Mouse (Mus musculus) hindbrain, embryonic 13.5 days (tissue): ENCODE data around the gene Tmem136. TPM values are rescaled to one million over a fixed set of nuclear protein-coding genes. Genes with fewer than 3 reads are reported as not detected.
A peak's percentile ranks its signal among the peaks of the same experiment; 100 is the strongest.

Experiments used
- ATAC-seq: fragments of 200-750 bp; cut with Nextera tagmentation; 2 replicates; pipeline ENCODE4 v1.8.0; 2017; ENCODE audit warnings: moderate TSS enrichment; ENCODE audit not compliant: low FRiP score
- H3K27ac ChIP-seq: fragments of 300-500 bp; sonication (generic); 2 replicates; pipeline ENCODE4 v1.5.1; 2015; ENCODE audit warnings: inconsistent platforms, mild to moderate bottlenecking, moderate library complexity
- H3K27me3 ChIP-seq: fragments of 300-500 bp; sonication (generic); 2 replicates; pipeline ENCODE4 v1.6.1; 2015; ENCODE audit warnings: mild to moderate bottlenecking, inconsistent platforms
- H3K36me3 ChIP-seq: fragments of 300-500 bp; sonication (generic); 2 replicates; pipeline ENCODE4 v1.6.1; 2015; ENCODE audit warnings: mild to moderate bottlenecking, inconsistent platforms
- H3K4me1 ChIP-seq: fragments of 300-500 bp; sonication (generic); replicated peaks from 2 replicates; pipeline ENCODE4 v1.6.1; 2015; ENCODE audit warnings: inconsistent platforms
- H3K4me2 ChIP-seq: fragments of 300-500 bp; sonication (generic); 2 replicates; pipeline ENCODE4 v1.6.1; 2015; ENCODE audit warnings: inconsistent platforms, mild to moderate bottlenecking, moderate library complexity
- H3K4me3 ChIP-seq: fragments of 300-500 bp; sonication (generic); 2 replicates; pipeline ENCODE4 v1.5.1; 2015; ENCODE audit warnings: mild to moderate bottlenecking, inconsistent platforms
- H3K9ac ChIP-seq: fragments of 300-500 bp; sonication (generic); 2 replicates; pipeline ENCODE4 v1.6.1; 2015; ENCODE audit warnings: mild to moderate bottlenecking, inconsistent platforms
- H3K9me3 ChIP-seq: fragments of 300-500 bp; sonication (generic); 2 replicates; pipeline ENCODE4 v1.6.1; 2016; ENCODE audit warnings: inconsistent platforms
- WGBS: fragments of 180-500 bp; shearing (Covaris S2); methylation state at CpG from one replicate; pipeline ENCODE4 v1.1.7; 2015; 5-methylcytosine and 5-hydroxymethylcytosine counted together
- polyA plus RNA-seq: library from polyadenylated mRNA; unstranded; fragments of >200 nt; fragmentation: Nextera tagmentation; extraction: Ambion mirVana; gene quantifications from 2 replicates; pipeline ENCODE4 v1.2.1, GENCODE M21; 2015

Gene Tmem136
- polyA plus RNA-seq, 1 experiment from 2014 or later: 11.5 TPM

GRCm38 (mm10) chr9:43067896-43068295, 48.5 kb downstream of the Tmem136 start:
- H3K27ac ChIP-seq: no peak overlapping the region
- peaks cover 36% of the 10 kb centered on the region for H3K4me1 ChIP-seq
- no peaks in the 10 kb centered on the region for H3K36me3 ChIP-seq
- H3K27me3 ChIP-seq: no peaks in the 10 kb centered on the region
- 85% methylated on average over 3 of the region's 3 CpGs for WGBS
- no peak for ATAC-seq
- peak overlapping the region; percentile 64 for H3K4me2 ChIP-seq
- no peaks in the 10 kb centered on the region for H3K9me3 ChIP-seq
- H3K4me3 ChIP-seq: peak overlapping the region; percentile 11; the same call in 1 of the 2 replicates
- no peak overlapping the region for H3K9ac ChIP-seq

- Histone ChIP-seq H3K4me3 (no peak overlapping the region), H3K27me3 (no peaks in the 10 kb centered on the region), H3K36me3 (no peaks in the 10 kb centered on the region), H3K4me2 (no peak overlapping the region), H3K27ac (no peak overlapping the region), H3K9me3 (no peaks in the 10 kb centered on the region), H3K9ac (no peak overlapping the region), H3K4me1 (peaks cover 36% of the 10 kb centered on the region)
- no peak for ATAC-seq
- WGBS: 85% methylated on average over 4 of the region's 4 CpGs
These were observed 51.1 kb downstream of the Tmem136 start for GRCm38 (mm10) chr9:43065231-43065630.

GRCm38 (mm10) chr9:43061545-43061944, 54.8 kb downstream of the Tmem136 start:
- no peaks in the 10 kb centered on the region for H3K27me3 ChIP-seq
- no peak overlapping the region for H3K4me3 ChIP-seq
- no peak overlapping the region for H3K4me2 ChIP-seq
- H3K9ac ChIP-seq: no peak overlapping the region
- no peaks in the 10 kb centered on the region for H3K9me3 ChIP-seq
- no peak overlapping the region; the same call in 1 of the 2 replicates for H3K27ac ChIP-seq
- no peaks in the 10 kb centered on the region for H3K36me3 ChIP-seq
- H3K4me1 ChIP-seq: peaks cover 10% of the 10 kb centered on the region
- WGBS: 80% methylated on average over 1 of the region's 1 CpGs
- ATAC-seq: no peak

Other genes starting within 250 kb of the Tmem136 start
- gene Grik4, start 172.1 kb downstream of the Tmem136 start, polyA plus RNA-seq: 7.3 and 8.7 TPM in 2 replicates
- gene Arhgef12, start 9.3 kb downstream of the Tmem136 start, polyA plus RNA-seq: 19.8 and 23.6 TPM in 2 replicates
- gene Pou2f3, start 93.8 kb upstream of the Tmem136 start, polyA plus RNA-seq: 0.12 TPM in 1 of 2 replicates, not detected in the other
- 11.3 and 12.6 TPM in 2 replicates for gene Oaf, start 123.3 kb upstream of the Tmem136 start, polyA plus RNA-seq
- not detected in 2 replicates for gene Trim29, start 194.3 kb upstream of the Tmem136 start, polyA plus RNA-seq